Mouse (Mus musculus) neural tube, embryonic 14.5 days (tissue): ENCODE measurements around the gene Speer4f2. TPM values are rescaled to one million over a fixed set of nuclear protein-coding genes. Genes with fewer than 3 reads are reported as not detected.
"Not testable (repeated sequence)": the region's sequence is repeated elsewhere in the genome, so short reads cannot be mapped to it uniquely, and the experiment has no call there.

ENCODE experiments used
- ATAC-seq: fragments of 200-750 bp; cut with Nextera tagmentation; 2 replicates; pipeline ENCODE4 v1.8.0; 2017; ENCODE audit warnings: low read depth, mild to moderate bottlenecking, moderate TSS enrichment, moderate library complexity
- H3K27ac ChIP-seq: fragments of 300-500 bp; sonication (generic); 2 replicates; pipeline ENCODE4 v1.5.1; 2014; ENCODE audit warnings: low read depth, mild to moderate bottlenecking, control low read depth, low read length, moderate library complexity, mixed read lengths
- H3K27me3 ChIP-seq: fragments of 300-500 bp; sonication (generic); 2 replicates; pipeline ENCODE4 v1.6.1; 2014; ENCODE audit warnings: low read length; ENCODE audit not compliant: control insufficient read depth, insufficient read depth
- H3K36me3 ChIP-seq: fragments of 300-500 bp; sonication (generic); 2 replicates; pipeline ENCODE4 v1.6.1; 2014; ENCODE audit warnings: low read length, mixed read lengths; ENCODE audit not compliant: control insufficient read depth, insufficient read depth
- H3K4me1 ChIP-seq: fragments of 300-500 bp; sonication (generic); 2 replicates; pipeline ENCODE4 v1.6.1; 2014; ENCODE audit warnings: low read length; ENCODE audit not compliant: control insufficient read depth, insufficient read depth
- H3K4me2 ChIP-seq: fragments of 300-500 bp; sonication (generic); 2 replicates; pipeline ENCODE4 v1.6.1; 2014; ENCODE audit warnings: mild to moderate bottlenecking, low read depth, low read length, control low read depth
- H3K4me3 ChIP-seq: fragments of 300-500 bp; sonication (generic); 2 replicates; pipeline ENCODE4 v1.5.1; 2014; ENCODE audit warnings: low read depth, low read length, control low read depth, mixed read lengths
- H3K9ac ChIP-seq: fragments of 300-500 bp; sonication (generic); replicated peaks from 2 replicates; pipeline ENCODE4 v1.6.1; 2014; ENCODE audit warnings: low read depth, mild to moderate bottlenecking, control low read depth, low read length, mixed read lengths
- H3K9me3 ChIP-seq: fragments of 300-500 bp; sonication (generic); 2 replicates; pipeline ENCODE4 v1.6.1; 2016; ENCODE audit warnings: low read length; ENCODE audit not compliant: control insufficient read depth
- WGBS: fragments of 180-500 bp; shearing (Covaris S2); extraction: QIAGEN DNeasy Blood & Tissue Kit; methylation state at CpG from one replicate; pipeline ENCODE4 v1.1.7; 2014; 5-methylcytosine and 5-hydroxymethylcytosine counted together
- polyA plus RNA-seq: library from polyadenylated mRNA; unstranded; fragments of >200 nt; fragmentation: Nextera tagmentation; extraction: Ambion mirVana; gene quantifications from 2 replicates; pipeline ENCODE4 v1.2.1, GENCODE M21; 2014

Gene Speer4f2
- polyA plus RNA-seq: not detected in 2 replicates

DNA sequence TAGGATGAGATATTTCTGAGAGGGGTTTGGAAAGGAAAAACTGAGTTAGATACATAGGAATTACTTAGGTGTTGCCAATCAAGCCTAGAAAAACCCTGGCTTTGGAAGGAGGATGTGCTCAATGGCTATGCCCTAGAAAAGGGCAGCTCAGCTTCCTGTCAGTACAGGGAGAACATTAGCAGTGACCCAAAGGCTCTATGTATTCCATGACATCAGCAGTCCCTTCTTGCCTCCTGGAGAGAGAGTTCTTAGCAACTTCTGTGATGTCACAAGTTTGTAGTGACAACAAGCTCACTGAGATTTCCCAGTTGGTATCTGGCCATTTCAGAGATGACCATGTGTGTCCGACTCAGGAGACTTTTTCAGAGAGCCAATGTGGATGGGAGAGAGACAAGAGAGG, at the start of gene Speer4f2:
Gene Speer4f2 (plus strand): TSS at position 301 of the 400 bp plus-strand sequence.
- H3K9me3 ChIP-seq, H3K27me3 ChIP-seq, ATAC-seq, H3K4me3 ChIP-seq, H3K36me3 ChIP-seq, H3K4me1 ChIP-seq, H3K9ac ChIP-seq, H3K4me2 ChIP-seq, H3K27ac ChIP-seq: not testable (repeated sequence)
- WGBS: 89% methylated on average over 1 of the region's 1 CpGs

GRCm38 (mm10) chr5:17328946-17329566, 43.9 kb upstream of the Speer4f2 start:
- Histone ChIP-seq H3K9ac (no peak overlapping the region), H3K9me3 (no peaks in the 10 kb centered on the region), H3K4me2 (no peak overlapping the region), H3K27me3 (no peaks in the 10 kb centered on the region), H3K36me3 (no peaks in the 10 kb centered on the region), H3K4me3 (no peak overlapping the region), H3K27ac (no peak overlapping the region), H3K4me1 (no peaks in the 10 kb centered on the region)
- no peak for ATAC-seq
- WGBS: 69% methylated on average over 2 of the region's 2 CpGs

- H3K4me1 ChIP-seq: no peaks in the 10 kb centered on the region
- no peak overlapping the region for H3K9ac ChIP-seq
- H3K4me3 ChIP-seq: no peak overlapping the region
- no peak overlapping the region for H3K4me2 ChIP-seq
- H3K27ac ChIP-seq: no peak overlapping the region
- no peaks in the 10 kb centered on the region for H3K27me3 ChIP-seq
- no peak for ATAC-seq
- no peaks in the 10 kb centered on the region for H3K36me3 ChIP-seq
- WGBS: 84% methylated on average over 1 of the region's 1 CpGs
- H3K9me3 ChIP-seq: no peaks in the 10 kb centered on the region
Measured at GRCm38 (mm10) chr5:17334836-17335235, 38.1 kb upstream of the Speer4f2 start.

DNA sequence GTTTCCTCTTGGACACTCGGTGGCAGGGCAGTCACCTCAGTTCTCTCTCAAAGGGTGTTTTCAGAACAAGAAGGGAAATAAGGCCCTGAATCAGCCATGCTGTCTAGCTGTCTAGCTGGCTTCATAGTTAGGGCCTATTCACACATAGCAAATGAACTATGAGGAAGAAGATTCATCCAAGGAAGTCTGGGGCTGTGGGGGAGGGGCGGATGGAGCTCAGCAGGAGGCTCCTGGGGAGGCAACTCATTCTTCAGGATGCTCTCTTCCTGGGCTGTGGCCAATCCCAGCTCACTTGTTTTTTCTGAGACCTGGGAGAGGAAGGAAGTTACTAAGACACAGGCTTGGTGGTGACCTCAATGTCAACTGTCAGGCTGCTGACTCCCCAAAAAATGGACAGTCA, 27.2 kb upstream of the Speer4f2 start:
- WGBS: 45% methylated on average over 2 of the region's 2 CpGs
- not testable (repeated sequence) for H3K9me3 ChIP-seq, ATAC-seq, H3K27me3 ChIP-seq, H3K36me3 ChIP-seq, H3K4me1 ChIP-seq, H3K4me2 ChIP-seq, H3K9ac ChIP-seq, H3K27ac ChIP-seq, H3K4me3 ChIP-seq

GRCm38 (mm10) chr5:17359394-17359999, 13.5 kb upstream of the Speer4f2 start:
- Histone ChIP-seq H3K9me3 (no peaks in the 10 kb centered on the region), H3K9ac (no peak overlapping the region), H3K4me2 (no peak overlapping the region), H3K27ac (no peak overlapping the region), H3K27me3 (no peaks in the 10 kb centered on the region), H3K4me3 (no peak overlapping the region), H3K36me3 (no peaks in the 10 kb centered on the region), H3K4me1 (no peaks in the 10 kb centered on the region)
- ATAC-seq: no peak

- Histone ChIP-seq H3K36me3 (no peaks in the 10 kb centered on the region), H3K4me1 (no peaks in the 10 kb centered on the region), H3K9ac (no peak overlapping the region), H3K27ac (no peak overlapping the region), H3K27me3 (no peaks in the 10 kb centered on the region), H3K4me3 (no peak overlapping the region), H3K9me3 (no peaks in the 10 kb centered on the region), H3K4me2 (no peak overlapping the region)
- 76% methylated on average over 7 of the region's 7 CpGs for WGBS
- ATAC-seq: no peak
Measured at GRCm38 (mm10) chr5:17389926-17390325, 16.9 kb downstream of the Speer4f2 start.

DNA sequence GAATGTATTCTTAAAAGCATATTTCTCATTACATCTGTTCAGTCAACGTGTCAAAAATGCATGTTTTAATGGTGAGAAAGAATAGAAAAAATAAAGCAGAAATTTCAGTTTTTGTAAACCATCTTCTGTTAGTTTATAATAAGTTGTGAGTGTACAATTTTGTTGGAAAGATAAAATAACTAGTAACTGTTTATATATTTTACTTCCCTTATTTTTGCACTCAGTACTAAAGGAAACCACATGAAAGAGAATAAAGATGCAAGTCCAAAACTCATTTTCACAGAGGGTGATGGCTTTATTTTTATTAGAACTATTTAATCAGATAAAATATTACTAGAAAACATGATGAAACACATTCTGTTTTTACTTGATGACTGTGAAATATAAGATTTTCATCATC, 18.2 kb downstream of the Speer4f2 start:
- Histone ChIP-seq H3K4me3 (no peak overlapping the region), H3K27ac (no peak overlapping the region)

DNA sequence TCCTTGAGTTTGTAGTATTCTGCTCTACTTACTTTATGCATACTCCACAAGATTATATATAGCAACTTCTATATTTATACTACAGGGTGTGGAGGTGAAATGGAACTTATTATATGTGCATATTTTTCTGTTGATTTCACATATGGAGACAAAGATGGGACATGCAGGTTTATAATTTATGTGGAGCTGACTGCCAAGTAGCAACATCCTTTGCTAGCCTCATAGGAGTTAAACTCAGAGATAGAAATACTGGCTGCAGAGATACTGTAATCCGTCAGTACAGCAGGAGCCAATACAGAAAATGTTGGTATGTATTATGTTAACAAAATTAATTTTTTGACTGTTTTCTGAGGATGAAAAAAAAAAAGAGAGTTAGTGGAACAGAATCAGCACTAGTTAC, 27.6 kb downstream of the Speer4f2 start:
- H3K4me3 ChIP-seq: no peak overlapping the region
- H3K27ac ChIP-seq: no peak overlapping the region
- H3K4me1 ChIP-seq: no peaks in the 10 kb centered on the region
- ATAC-seq: no peak
- no peaks in the 10 kb centered on the region for H3K27me3 ChIP-seq
- H3K9ac ChIP-seq: no peak overlapping the region
- no peak overlapping the region for H3K4me2 ChIP-seq
- H3K9me3 ChIP-seq: no peaks in the 10 kb centered on the region
- WGBS: 88% methylated on average over 1 of the region's 1 CpGs
- H3K36me3 ChIP-seq: no peaks in the 10 kb centered on the region

More for the DNA sequence above, 18.2 kb downstream of the Speer4f2 start:
- 82% methylated on average over 1 of the region's 1 CpGs for WGBS
- Histone ChIP-seq H3K36me3 (no peaks in the 10 kb centered on the region), H3K9me3 (no peaks in the 10 kb centered on the region), H3K9ac (no peak overlapping the region), H3K4me1 (no peaks in the 10 kb centered on the region), H3K27me3 (no peaks in the 10 kb centered on the region), H3K4me2 (no peak overlapping the region)
- no peak for ATAC-seq

DNA sequence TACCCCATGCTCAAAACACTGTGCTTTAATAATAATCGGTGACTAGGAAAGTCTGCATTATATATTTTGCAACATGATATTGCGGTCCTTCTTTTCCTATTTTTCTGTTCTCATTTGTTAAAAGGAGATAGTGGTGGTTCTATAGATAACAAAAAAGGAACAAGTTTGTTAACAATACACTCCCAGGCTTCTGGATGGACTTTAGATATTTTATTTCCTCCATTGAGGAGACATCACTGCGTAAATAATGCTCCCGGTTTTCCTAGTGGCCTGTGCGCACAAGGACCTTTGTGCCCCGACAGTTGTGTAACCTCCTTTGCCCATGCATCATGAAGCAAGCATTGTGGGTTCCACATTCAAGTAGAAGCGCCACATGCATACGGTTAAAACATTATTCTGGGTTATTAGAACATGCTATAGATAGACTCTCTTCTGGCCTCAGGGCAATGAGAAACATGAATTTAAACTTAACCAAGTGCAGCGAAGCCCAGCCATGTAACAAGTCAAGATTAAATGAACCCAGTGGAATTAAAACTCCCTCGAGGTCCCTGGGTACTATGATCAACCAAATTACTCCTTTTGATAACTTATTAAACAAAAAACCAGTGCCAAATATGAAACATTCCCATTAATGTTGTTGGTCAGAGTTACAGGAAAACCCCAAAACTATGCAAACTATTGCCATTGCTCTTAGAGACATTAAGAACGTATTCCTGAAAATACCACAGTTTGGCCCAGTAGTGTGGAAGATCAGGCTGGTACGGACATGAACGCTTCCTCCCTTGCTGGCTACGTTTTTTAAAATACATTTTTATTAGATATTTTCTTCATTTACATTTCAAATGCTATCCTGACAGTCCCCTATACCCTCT, 28.5 kb downstream of the Speer4f2 start:
- no peak overlapping the region for H3K9ac ChIP-seq
- H3K27ac ChIP-seq: no peak overlapping the region
- no peak overlapping the region for H3K4me2 ChIP-seq
- ATAC-seq: no peak
- H3K9me3 ChIP-seq: no peaks in the 10 kb centered on the region
- H3K4me3 ChIP-seq: no peak overlapping the region
- 86% methylated on average over 14 of the region's 14 CpGs for WGBS
- H3K4me1 ChIP-seq: no peaks in the 10 kb centered on the region
- no peaks in the 10 kb centered on the region for H3K36me3 ChIP-seq
- no peaks in the 10 kb centered on the region for H3K27me3 ChIP-seq
